Mouse (Mus musculus) midbrain, embryonic 13.5 days (tissue): Measurements from ENCODE around the gene Anapc11. TPM values are rescaled to one million over a fixed set of nuclear protein-coding genes. Genes with fewer than 3 reads are reported as not detected.

Experiments used
- ATAC-seq: fragments of 200-750 bp; cut with Nextera tagmentation; 2 replicates; pipeline ENCODE4 v1.8.0; 2017; ENCODE audit warnings: mild to moderate bottlenecking, moderate TSS enrichment, moderate library complexity
- H3K27ac ChIP-seq: fragments of 300-500 bp; sonication (generic); 2 replicates; pipeline ENCODE4 v1.5.1; 2015; ENCODE audit warnings: inconsistent platforms, mild to moderate bottlenecking, moderate library complexity
- H3K27me3 ChIP-seq: fragments of 300-500 bp; sonication (generic); 2 replicates; pipeline ENCODE4 v1.6.1; 2015; ENCODE audit warnings: mild to moderate bottlenecking, inconsistent platforms
- H3K36me3 ChIP-seq: fragments of 300-500 bp; sonication (generic); 2 replicates; pipeline ENCODE4 v1.6.1; 2015; ENCODE audit warnings: mild to moderate bottlenecking, inconsistent platforms
- H3K4me1 ChIP-seq: fragments of 300-500 bp; sonication (generic); replicated peaks from 2 replicates; pipeline ENCODE4 v1.6.1; 2015; ENCODE audit warnings: inconsistent platforms
- H3K4me2 ChIP-seq: fragments of 300-500 bp; sonication (generic); replicated peaks from 2 replicates; pipeline ENCODE4 v1.6.1; 2015; ENCODE audit warnings: moderate library complexity, mild to moderate bottlenecking, inconsistent platforms
- H3K4me3 ChIP-seq: fragments of 300-500 bp; sonication (generic); replicated peaks from 2 replicates; pipeline ENCODE4 v1.5.1; 2015; ENCODE audit warnings: mild to moderate bottlenecking, inconsistent platforms
- H3K9ac ChIP-seq: fragments of 300-500 bp; sonication (generic); replicated peaks from 2 replicates; pipeline ENCODE4 v1.6.1; 2015; ENCODE audit warnings: mild to moderate bottlenecking, inconsistent platforms
- H3K9me3 ChIP-seq: fragments of 300-500 bp; sonication (generic); 2 replicates; pipeline ENCODE4 v1.6.1; 2016; ENCODE audit warnings: mild to moderate bottlenecking, inconsistent platforms
- WGBS: fragments of 180-500 bp; shearing (Covaris S2); methylation state at CpG from one replicate; pipeline ENCODE4 v1.1.7; 2015; 5-methylcytosine and 5-hydroxymethylcytosine counted together
- polyA plus RNA-seq: library from polyadenylated mRNA; unstranded; fragments of >200 nt; fragmentation: Nextera tagmentation; extraction: Ambion mirVana; gene quantifications from 2 replicates; pipeline ENCODE4 v1.2.1, GENCODE M21; 2015

Gene Anapc11
- polyA plus RNA-seq, 1 experiment from 2014 or later, result 183 TPM

DNA sequence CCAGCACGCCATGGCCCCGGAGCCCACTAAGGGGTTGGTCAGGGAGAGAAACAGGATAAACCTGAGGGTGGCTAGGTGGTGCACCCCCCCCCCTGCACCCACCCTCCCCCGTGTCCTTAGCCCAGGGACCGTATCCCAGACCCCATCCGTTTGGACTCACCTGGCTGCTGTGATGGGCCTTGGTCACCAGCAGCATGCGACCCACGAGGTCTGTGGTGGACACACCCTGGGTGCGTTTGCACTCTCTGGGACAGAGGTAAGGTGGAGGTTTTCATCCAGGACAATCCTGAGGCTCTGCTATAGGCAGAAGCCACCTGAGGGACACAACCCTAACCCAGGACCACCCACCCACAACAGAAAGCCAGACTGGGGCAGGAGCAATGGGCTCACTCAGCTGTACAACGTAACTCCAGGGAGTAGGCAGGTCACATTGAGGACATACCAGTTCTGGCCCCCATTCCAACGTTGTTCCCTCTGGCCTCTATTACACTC is 15.3 kb downstream of the Anapc11 start:
- peaks cover 35% of the 10 kb centered on the region for H3K4me1 ChIP-seq
- H3K27ac ChIP-seq, result no peak overlapping the region
- no peak for ATAC-seq
- no peaks in the 10 kb centered on the region for H3K9me3 ChIP-seq
- H3K27me3 ChIP-seq, result peaks cover 12% of the 10 kb centered on the region; the same call in 1 of the 2 replicates
- peaks cover 66% of the 10 kb centered on the region for H3K36me3 ChIP-seq
- H3K9ac ChIP-seq, result no peak overlapping the region
- H3K4me2 ChIP-seq, result no peak overlapping the region
- H3K4me3 ChIP-seq, result no peak overlapping the region
- 89% methylated on average over 10 of the region's 10 CpGs for WGBS

DNA sequence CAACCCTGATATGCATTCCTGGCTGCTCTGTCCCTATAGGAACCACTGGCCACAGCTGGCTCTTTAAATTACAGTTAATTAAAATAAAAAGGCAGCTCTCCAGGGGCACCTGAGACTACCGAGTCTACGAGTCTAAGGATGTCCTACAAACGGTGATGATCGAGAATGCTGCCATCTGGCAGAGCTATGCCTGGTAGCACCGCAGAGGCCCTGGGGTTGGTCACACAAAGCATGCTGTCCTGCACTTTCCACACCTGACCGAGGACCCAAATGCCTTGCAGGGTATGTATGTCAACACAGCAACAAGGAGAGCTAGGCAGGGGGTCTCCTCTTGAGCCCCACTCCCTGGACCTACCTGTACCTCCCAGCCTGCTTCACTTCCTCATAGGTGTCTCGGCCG is 15.8 kb downstream of the Anapc11 start:
- no peaks in the 10 kb centered on the region for H3K9me3 ChIP-seq
- H3K36me3 ChIP-seq, result peaks cover 71% of the 10 kb centered on the region
- peaks cover 30% of the 10 kb centered on the region for H3K4me1 ChIP-seq
- no peak overlapping the region for H3K4me2 ChIP-seq
- no peak for ATAC-seq
- no peak overlapping the region for H3K4me3 ChIP-seq
- no peak overlapping the region for H3K27ac ChIP-seq
- peaks cover 8% of the 10 kb centered on the region; the same call in 1 of the 2 replicates for H3K27me3 ChIP-seq
- 84% methylated on average over 8 of the region's 8 CpGs for WGBS
- no peak overlapping the region for H3K9ac ChIP-seq

DNA sequence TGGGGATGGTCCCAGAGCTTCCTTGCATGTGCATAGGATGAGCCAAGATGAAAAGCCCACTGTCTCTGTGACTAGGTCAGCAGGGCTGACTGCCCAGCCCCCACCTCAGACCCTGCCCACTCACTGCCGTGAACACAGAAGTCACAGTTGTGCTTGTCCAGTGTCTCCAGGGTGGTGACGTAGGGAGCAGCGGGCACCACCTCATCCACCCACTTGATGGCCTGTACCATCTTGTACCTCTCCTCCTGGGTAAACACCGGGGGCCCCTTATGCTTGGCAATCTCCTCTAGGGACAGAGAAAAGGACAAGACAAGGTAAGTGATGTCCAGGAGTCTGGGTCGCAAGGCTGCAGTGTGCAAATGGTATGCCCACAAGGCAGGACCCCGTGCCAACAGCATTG is 16.9 kb downstream of the Anapc11 start:
- 91% methylated on average over 6 of the region's 6 CpGs for WGBS
- peaks cover 72% of the 10 kb centered on the region for H3K36me3 ChIP-seq

DNA sequence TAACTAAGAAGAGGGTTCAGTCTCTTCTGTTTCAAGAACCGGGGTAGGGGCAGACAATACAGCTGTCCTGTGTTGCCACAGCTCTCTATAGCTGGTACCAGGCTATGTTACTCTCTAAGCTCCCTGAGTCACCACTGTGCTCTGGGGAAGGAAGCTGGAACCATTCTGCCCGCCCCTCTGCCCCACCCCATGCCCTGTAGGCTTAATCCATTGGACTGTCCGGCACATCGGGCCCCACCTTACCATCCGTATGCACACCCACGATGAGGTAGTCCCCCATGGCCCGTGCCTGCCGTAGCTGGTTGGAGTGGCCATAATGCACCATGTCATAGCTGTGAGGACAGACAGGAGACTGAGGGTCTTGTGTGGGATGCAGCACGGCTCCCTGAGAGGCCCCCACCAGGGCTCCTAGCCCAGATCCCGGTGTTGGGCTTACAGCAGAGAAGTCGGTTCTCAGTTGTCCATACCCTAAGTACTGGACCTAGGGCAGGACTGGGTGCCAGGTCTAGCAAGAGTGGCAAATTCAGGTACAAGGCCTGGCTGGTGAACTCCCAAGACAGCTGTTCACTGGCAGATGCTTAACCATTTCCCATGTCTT is 17.5 kb downstream of the Anapc11 start:
- no peak overlapping the region for H3K27ac ChIP-seq
- peaks cover 26% of the 10 kb centered on the region for H3K4me1 ChIP-seq
- no peak overlapping the region for H3K4me3 ChIP-seq
- no peak for ATAC-seq
- H3K36me3 ChIP-seq, result peaks cover 72% of the 10 kb centered on the region
- no peak overlapping the region; the same call in 1 of the 2 replicates for H3K9ac ChIP-seq
- 90% methylated on average over 11 of the region's 11 CpGs for WGBS
- H3K27me3 ChIP-seq, result no peaks in the 10 kb centered on the region
- H3K9me3 ChIP-seq, result no peaks in the 10 kb centered on the region
- H3K4me2 ChIP-seq, result 0 out of 2 replicates have a peak overlapping the region, but pooled peaks have one; percentile 71

More for the DNA sequence above, 16.9 kb downstream of the Anapc11 start:
- H3K9me3 ChIP-seq, result no peaks in the 10 kb centered on the region
- H3K4me1 ChIP-seq, result peaks cover 26% of the 10 kb centered on the region
- no peak overlapping the region for H3K4me2 ChIP-seq
- no peak overlapping the region for H3K4me3 ChIP-seq
- H3K27me3 ChIP-seq, result no peaks in the 10 kb centered on the region
- ATAC-seq, result no peak
- H3K27ac ChIP-seq, result no peak overlapping the region
- no peak overlapping the region for H3K9ac ChIP-seq

DNA sequence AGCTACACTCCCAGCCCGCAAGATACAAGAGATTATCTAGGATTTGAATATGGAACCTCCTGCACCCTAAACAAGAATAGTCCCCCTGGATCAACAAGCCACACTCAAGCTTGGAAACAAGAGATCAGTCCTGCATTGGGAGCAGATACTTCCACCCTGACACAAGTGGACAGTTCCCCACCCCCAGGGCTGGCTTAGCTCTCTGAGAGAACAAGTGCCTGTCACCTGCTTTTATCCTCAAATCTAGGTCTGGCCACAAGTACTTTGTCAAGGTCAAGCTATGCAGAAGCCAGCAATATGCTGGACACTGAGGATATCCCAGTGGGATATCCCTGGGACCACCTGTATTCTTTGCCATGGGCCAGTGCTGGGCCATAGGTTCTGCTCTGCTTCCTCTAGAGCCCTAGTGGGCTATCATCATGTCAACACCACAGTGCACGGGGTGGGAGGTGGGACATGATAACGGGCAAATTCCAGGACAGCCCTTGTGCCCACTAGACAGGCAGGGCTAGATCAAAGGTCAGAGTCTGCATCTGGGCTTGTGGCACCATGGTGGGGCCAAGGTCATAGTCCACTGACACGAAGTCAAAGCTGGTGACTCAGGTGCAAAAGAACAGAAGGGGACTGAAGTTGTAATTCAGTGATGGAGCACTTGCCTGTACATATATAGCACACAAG is 18.5 kb downstream of the Anapc11 start:
- peak overlapping the region; percentile 79; the same call in 1 of the 2 replicates for H3K27ac ChIP-seq
- ATAC-seq, result no peak
- peaks cover 26% of the 10 kb centered on the region for H3K4me1 ChIP-seq
- peak overlapping the region; percentile 70 for H3K4me3 ChIP-seq
- no peaks in the 10 kb centered on the region for H3K9me3 ChIP-seq
- no peaks in the 10 kb centered on the region for H3K27me3 ChIP-seq
- peak overlapping the region; percentile 87 for H3K9ac ChIP-seq
- 44% methylated on average over 4 of the region's 4 CpGs for WGBS
- peak overlapping the region; percentile 71 for H3K4me2 ChIP-seq
- peaks cover 71% of the 10 kb centered on the region for H3K36me3 ChIP-seq

DNA sequence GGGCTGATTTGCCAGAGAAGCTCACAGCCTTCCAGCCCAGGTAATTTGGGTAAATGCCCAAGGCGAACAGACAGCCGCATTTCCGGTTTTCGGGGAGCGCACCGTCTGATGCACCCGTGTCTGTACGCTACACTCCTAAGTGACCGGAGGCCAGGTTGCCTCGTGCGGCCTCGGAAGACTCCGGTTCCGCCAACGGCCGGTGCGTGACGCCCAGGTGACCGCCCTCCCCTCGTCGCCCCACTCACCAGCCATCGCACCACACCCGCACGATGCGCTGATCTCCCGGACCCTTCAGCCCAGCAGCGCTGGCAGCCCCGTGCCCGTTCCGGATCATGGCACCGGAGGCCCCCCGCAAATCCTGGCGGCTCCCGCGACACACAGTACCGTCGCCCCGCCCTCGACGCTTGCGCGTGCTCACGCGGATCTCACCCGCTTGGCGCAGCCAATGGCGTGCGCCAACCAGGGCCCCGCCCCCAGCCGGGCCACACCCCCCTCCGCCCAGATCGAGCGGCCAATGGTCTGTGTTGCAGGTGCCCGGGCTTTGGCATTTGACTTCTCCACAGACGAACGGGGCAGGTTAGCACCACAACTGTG is 19.4 kb downstream of the Anapc11 start, which contains the start of gene Pcyt2:
Gene Pcyt2 (minus strand): TSS at position 418 of the 594 bp plus-strand sequence.
- no peaks in the 10 kb centered on the region for H3K27me3 ChIP-seq
- peaks cover 66% of the 10 kb centered on the region for H3K36me3 ChIP-seq
- H3K4me3 ChIP-seq, result peak within 1 kb of the TSS; percentile 70
- under 1% methylated on average over 56 of the region's 56 CpGs for WGBS
- ATAC-seq, result peak; percentile 93
- peak within 1 kb of the TSS; percentile 71 for H3K4me2 ChIP-seq
- H3K9me3 ChIP-seq, result no peaks in the 10 kb centered on the region
- H3K27ac ChIP-seq, result peak within 1 kb of the TSS; percentile 79
- peak within 1 kb of the TSS; percentile 87 for H3K9ac ChIP-seq
- peaks cover 26% of the 10 kb centered on the region for H3K4me1 ChIP-seq

DNA sequence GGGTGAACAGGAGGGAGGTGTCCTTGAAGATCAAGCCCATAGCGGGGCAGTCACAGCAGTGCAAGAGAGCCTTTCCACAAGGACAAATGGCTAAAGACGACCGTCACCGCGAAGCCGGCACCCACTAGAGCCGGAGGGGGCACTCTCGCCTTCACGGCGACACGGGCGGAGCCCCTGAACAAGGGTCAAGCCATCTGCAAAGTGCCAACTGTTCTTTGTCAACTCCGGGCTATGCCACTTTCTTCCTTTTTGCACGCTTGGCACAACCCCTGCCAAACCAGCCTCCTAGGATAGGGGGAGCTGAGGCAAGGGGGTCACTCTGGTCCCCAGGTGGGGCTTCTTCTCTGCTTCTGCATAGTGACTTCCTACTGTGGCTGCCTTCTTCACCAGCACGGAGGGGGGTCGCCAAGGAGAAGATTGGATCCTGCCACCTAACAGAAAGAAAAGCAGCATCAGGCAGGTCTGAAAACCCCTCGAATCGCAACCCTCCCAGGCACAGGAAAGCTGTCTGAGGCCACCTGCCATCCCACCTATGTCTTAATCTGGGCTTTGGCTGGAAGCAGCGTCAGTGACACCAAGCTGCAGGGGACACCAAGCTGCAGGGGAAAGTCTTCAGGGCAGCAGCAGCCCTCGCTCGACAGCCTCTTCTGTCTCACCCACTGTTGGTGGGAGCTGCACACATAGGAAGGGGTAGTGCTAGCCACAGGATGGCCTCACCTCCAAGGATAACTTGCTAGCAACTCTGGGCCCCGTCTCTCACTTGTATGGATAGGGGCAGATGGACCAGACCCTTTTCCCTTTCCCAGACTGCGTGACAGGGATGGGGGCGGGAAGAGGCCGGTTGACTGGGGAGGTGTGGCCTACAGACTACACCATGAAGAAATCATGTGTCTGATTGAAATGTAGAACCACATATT is 20.7 kb downstream of the Anapc11 start:
- Histone ChIP-seq H3K27me3 (no peaks in the 10 kb centered on the region), H3K9me3 (no peaks in the 10 kb centered on the region), H3K4me2 (no peak overlapping the region), H3K4me3 (0 out of 2 replicates have a peak overlapping the region, but pooled peaks have one; percentile 70), H3K4me1 (peaks cover 33% of the 10 kb centered on the region), H3K9ac (no peak overlapping the region), H3K27ac (peak overlapping the region; percentile 79; the same call in 1 of the 2 replicates), H3K36me3 (peaks cover 61% of the 10 kb centered on the region)
- WGBS, result 94% methylated on average over 25 of the region's 25 CpGs
- no peak for ATAC-seq

DNA sequence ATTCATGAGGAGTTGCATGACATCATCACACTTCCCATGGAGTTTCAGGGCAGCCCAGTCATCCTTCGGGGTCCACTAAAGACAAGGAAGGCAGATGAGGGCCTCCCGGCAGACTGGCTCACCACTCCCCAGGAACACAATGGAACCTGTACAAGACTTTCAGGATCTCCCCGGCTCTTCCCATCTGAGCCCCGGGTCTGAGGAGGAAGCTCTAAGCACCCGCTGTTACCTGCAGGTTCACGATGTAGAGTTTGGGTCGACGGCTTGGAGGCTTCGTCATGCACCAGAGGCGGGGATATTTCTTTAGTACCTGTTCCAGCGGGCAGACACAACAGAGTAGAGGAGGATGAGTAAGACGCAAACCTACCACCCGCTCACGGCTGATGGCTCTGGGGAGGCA is 22.0 kb downstream of the Anapc11 start:
- Histone ChIP-seq H3K36me3 (peaks cover 51% of the 10 kb centered on the region), H3K27me3 (no peaks in the 10 kb centered on the region), H3K4me2 (no peak overlapping the region), H3K4me1 (peaks cover 36% of the 10 kb centered on the region), H3K9me3 (no peaks in the 10 kb centered on the region), H3K9ac (no peak overlapping the region), H3K27ac (no peak overlapping the region), H3K4me3 (no peak overlapping the region)
- WGBS, result 91% methylated on average over 14 of the region's 14 CpGs
- ATAC-seq, result no peak

DNA sequence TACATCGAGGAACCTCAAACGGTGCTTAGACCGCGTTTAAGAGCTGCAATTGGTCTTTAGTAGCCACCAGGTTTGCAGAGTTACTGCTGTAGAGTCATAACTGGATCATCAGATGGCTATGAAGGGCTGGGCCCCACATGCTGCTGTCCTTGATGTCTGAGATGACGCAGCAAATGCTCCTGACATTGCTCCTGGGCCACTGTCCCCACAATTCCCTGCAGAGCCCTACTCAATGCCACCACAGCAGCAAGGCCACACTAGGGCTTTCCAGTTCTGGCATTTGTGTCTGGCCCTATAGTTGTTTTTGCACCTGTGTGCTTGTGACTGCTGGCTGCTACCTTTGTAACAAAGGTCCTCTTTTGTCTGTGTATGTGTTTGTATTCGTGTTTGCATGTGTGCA is 24.6 kb downstream of the Anapc11 start:
- Histone ChIP-seq H3K9ac (no peak overlapping the region), H3K36me3 (peaks cover 64% of the 10 kb centered on the region), H3K4me2 (no peak overlapping the region), H3K4me3 (0 out of 2 replicates have a peak overlapping the region, but pooled peaks have one; percentile 99), H3K27me3 (no peaks in the 10 kb centered on the region), H3K4me1 (peaks cover 21% of the 10 kb centered on the region), H3K27ac (no peak overlapping the region), H3K9me3 (no peaks in the 10 kb centered on the region)
- 93% methylated on average over 6 of the region's 6 CpGs for WGBS
- no peak for ATAC-seq

DNA sequence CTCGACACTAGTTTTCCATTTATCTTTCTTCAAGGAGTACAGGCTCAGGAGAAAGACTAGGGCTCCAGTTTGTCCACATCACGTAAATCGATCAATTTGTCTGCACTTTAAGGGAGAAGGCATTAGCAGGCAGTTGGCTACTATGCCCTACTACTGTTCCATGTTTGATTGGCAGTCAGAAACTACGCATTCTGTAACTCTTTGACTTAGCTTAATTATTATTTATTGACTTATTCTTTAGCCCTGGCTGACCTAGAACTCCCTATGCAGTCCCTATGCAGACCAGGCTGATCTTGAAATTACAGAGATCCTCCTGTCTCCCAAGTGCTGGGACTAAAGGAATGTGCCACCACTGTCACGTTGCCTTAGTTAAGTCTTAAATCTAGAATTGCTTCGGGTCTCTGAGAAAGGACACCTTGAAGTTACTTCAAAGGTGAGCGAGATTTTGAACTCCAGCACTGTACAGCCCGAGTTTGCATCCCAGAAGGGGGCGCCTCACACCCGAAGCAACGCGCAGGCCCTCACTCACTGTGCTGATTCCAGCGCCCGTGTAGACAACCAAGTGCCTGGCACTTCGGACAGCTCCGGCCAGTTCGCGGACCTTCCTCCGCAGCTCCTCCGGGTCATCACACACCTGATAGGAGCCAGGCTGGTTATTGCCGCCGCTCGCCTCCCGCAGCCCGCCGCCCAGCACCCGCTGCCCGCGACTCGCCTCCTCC is 25.9 kb downstream of the Anapc11 start:
- no peaks in the 10 kb centered on the region for H3K9me3 ChIP-seq
- peak overlapping the region; percentile 87 for H3K27ac ChIP-seq
- H3K36me3 ChIP-seq, result peaks cover 61% of the 10 kb centered on the region
- H3K4me1 ChIP-seq, result peaks cover 21% of the 10 kb centered on the region
- 14% methylated on average over 29 of the region's 30 CpGs for WGBS
- peak; percentile 59 for ATAC-seq
- peak overlapping the region; percentile 88 for H3K9ac ChIP-seq
- peak overlapping the region; percentile 99 for H3K4me3 ChIP-seq
- no peaks in the 10 kb centered on the region for H3K27me3 ChIP-seq
- peak overlapping the region; percentile 99 for H3K4me2 ChIP-seq

DNA sequence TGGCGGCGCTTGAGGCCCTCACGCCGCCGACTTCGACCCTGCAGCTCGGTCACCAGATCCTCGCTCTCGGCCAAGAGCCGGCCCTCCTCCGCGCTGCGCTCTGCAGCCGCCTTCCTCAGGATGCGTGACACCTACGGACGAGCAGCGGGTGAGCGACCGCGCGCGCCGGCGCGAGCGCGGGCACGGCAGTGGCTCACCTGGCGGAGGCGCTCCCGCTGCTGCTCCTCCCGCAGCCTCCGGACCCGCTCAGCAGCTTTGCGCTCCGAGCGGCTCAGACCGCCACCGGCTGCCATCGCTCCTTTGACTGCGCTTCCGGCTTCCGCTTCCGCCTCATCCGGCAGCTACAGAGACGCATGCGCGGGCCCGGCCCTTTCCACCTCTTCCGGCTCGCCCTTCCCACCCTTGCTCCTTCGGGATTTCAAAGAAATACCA is 26.5 kb downstream of the Anapc11 start:
- peaks cover 26% of the 10 kb centered on the region for H3K4me1 ChIP-seq
- ATAC-seq, result peak; percentile 87
- H3K9ac ChIP-seq, result peak overlapping the region; percentile 88
- peak overlapping the region; percentile 87 for H3K27ac ChIP-seq
- H3K9me3 ChIP-seq, result no peaks in the 10 kb centered on the region
- peaks cover 61% of the 10 kb centered on the region for H3K36me3 ChIP-seq
- WGBS, result under 1% methylated on average over 52 of the region's 53 CpGs
- H3K27me3 ChIP-seq, result no peaks in the 10 kb centered on the region
- peak overlapping the region; percentile 99 for H3K4me3 ChIP-seq
- H3K4me2 ChIP-seq, result peak overlapping the region; percentile 99
